Mouse (Mus musculus) kidney, adult 2 months (tissue): Measurements from ENCODE around the gene Ajap1.

Experiments
- CTCF ChIP-seq: fragments of 200-500 bp; conservative IDR thresholded peaks from 2 replicates; pipeline ENCODE4 v1.5.1; 2011; ENCODE audit warnings: low read depth, mild to moderate bottlenecking, control low read depth, low read length, moderate library complexity, mixed read lengths; ENCODE audit not compliant: insufficient read depth, insufficient read length
- POLR2A ChIP-seq: fragments of 200-500 bp; IDR thresholded peaks from one replicate; pipeline ENCODE4 v1.6.1; 2011; ENCODE audit warnings: low read depth, low read length, control low read depth

DNA sequence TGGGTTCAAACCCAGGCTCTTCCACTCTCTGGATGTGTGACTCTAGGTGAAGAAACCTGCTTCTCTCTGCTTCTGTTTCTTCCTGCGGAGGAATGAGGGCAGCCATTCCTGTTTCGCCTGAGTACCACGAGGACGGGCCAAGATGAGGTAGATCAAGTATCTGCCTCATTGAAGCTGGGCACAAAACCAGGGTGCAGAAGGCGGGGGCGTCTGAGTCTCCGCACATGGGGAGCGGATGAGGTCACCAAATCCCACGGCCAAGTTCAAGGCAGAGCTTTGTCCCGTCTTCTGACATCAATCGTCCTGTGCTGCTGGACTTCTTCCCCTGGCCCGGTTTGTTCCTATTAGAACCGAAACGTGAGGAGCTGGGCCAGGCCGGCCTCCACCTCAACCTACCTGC is 12.9 kb downstream of the Ajap1 start:
- TF ChIP-seq POLR2A, result no peak
- TF ChIP-seq CTCF, result no peak
